Mouse (Mus musculus): ENCODE measurements around the gene Ryr3. TPM values are rescaled to one million over a fixed set of nuclear protein-coding genes. Genes with fewer than 3 reads are reported as not detected.

Ryr3 gene
- polyA plus RNA-seq, 1 experiment: 12.4 TPM

DNA sequence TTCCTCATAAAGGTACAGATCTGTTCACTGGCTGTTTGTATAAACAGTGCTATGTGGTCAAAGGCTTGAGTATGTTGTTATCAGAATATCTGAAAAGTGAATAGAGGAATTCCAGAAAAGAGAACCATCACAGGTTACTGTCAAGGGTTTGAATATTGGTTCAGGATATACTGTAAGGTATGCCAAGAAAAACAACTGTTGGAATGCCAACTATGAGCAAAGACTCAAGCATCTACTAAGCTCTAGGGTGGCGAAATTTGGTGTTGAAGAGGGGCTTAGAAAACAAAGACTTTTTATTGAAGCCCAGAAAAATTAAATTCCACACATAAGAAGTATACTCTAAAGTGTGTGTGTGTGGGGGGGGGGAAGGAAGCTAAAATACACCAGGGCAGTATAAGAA, 198.6 kb downstream of the Ryr3 start:
- no peak for DNase-seq (ENCODE audit: low read depth)
- TF ChIP-seq POLR2A (IDR thresholded peaks at IDR 0.05; ENCODE audit: borderline replicate concordance, extremely low read depth, insufficient read depth, insufficient read length, poor library complexity, severe bottlenecking): no peak

GRCm38 (mm10) chr2:113016236-113016635, 200.7 kb downstream of the Ryr3 start:
- no peak for DNase-seq (ENCODE audit: low read depth)
- TF ChIP-seq CTCF (IDR thresholded peaks at IDR 0.05; ENCODE audit: borderline replicate concordance, extremely low read depth, insufficient read depth, insufficient read length): no peak
- TF ChIP-seq POLR2A (IDR thresholded peaks at IDR 0.05; ENCODE audit: borderline replicate concordance, extremely low read depth, insufficient read depth, insufficient read length, poor library complexity, severe bottlenecking): no peak

GRCm38 (mm10) chr2:113008961-113009740, 207.7 kb downstream of the Ryr3 start:
- TF ChIP-seq POLR2A (IDR thresholded peaks at IDR 0.05; ENCODE audit: borderline replicate concordance, extremely low read depth, insufficient read depth, insufficient read length, poor library complexity, severe bottlenecking) (no peak), CTCF (IDR thresholded peaks at IDR 0.05; ENCODE audit: borderline replicate concordance, extremely low read depth, insufficient read depth, insufficient read length) (no peak)
- DNase-seq (ENCODE audit: low read depth): peak; percentile 78

GRCm38 (mm10) chr2:112998498-112998897, 218.4 kb downstream of the Ryr3 start:
- DNase-seq (ENCODE audit: low read depth): no peak
- no peak for TF ChIP-seq POLR2A (IDR thresholded peaks at IDR 0.05; ENCODE audit: borderline replicate concordance, extremely low read depth, insufficient read depth, insufficient read length, poor library complexity, severe bottlenecking)
- no peak for TF ChIP-seq CTCF (IDR thresholded peaks at IDR 0.05; ENCODE audit: borderline replicate concordance, extremely low read depth, insufficient read depth, insufficient read length)

DNA sequence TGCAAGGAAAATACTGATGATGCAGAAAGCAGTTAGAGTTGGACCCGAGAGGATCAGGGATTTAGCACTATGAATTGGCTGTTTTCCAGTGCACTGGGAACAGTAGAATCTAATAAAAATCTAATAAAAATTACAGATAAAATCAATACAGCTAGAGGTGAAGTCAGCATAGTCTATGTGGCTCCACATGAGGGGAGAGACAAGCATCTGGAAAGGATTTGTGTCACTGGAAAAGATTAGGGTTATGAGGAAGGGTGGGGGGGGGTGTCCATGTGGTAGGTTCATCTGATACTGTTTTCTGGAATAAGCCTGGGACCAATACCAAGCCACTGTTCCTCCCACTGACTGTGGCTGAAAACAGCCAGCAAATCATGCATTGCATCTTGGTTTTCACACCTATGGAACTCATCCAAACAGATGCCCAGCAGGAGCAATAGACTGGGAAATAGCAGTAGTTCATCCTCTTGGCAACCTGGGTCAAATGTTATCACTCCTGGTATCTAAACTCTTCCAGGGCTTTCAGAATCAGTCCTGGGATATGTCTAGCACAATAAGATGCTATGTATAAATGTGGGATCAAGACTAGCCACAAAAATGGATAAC, 233.9 kb downstream of the Ryr3 start:
- TF ChIP-seq CTCF (IDR thresholded peaks at IDR 0.05; ENCODE audit: borderline replicate concordance, extremely low read depth, insufficient read depth, insufficient read length) (no peak), POLR2A (IDR thresholded peaks at IDR 0.05; ENCODE audit: borderline replicate concordance, extremely low read depth, insufficient read depth, insufficient read length, poor library complexity, severe bottlenecking) (no peak)
- DNase-seq (ENCODE audit: low read depth): peak; percentile 23

- DNase-seq (ENCODE audit: low read depth): peak; percentile 28
Observed at GRCm38 (mm10) chr2:112966807-112967625, 249.9 kb downstream of the Ryr3 start.

GRCm38 (mm10) chr2:112948931-112949330, 268.0 kb downstream of the Ryr3 start:
- DNase-seq (ENCODE audit: low read depth): no peak
- no peak for TF ChIP-seq POLR2A (IDR thresholded peaks at IDR 0.05; ENCODE audit: borderline replicate concordance, extremely low read depth, insufficient read depth, insufficient read length, poor library complexity, severe bottlenecking)
- TF ChIP-seq CTCF (IDR thresholded peaks at IDR 0.05; ENCODE audit: borderline replicate concordance, extremely low read depth, insufficient read depth, insufficient read length): no peak

More at GRCm38 (mm10) chr2:112966807-112967625, 249.9 kb downstream of the Ryr3 start:
- TF ChIP-seq POLR2A (IDR thresholded peaks at IDR 0.05; ENCODE audit: borderline replicate concordance, extremely low read depth, insufficient read depth, insufficient read length, poor library complexity, severe bottlenecking): no peak

- TF ChIP-seq POLR2A (IDR thresholded peaks at IDR 0.05; ENCODE audit: borderline replicate concordance, extremely low read depth, insufficient read depth, insufficient read length, poor library complexity, severe bottlenecking): no peak
- no peak for TF ChIP-seq CTCF (IDR thresholded peaks at IDR 0.05; ENCODE audit: borderline replicate concordance, extremely low read depth, insufficient read depth, insufficient read length)
- DNase-seq (ENCODE audit: low read depth): no peak
Observed at GRCm38 (mm10) chr2:112931776-112932175, 285.1 kb downstream of the Ryr3 start.

- no peak for TF ChIP-seq POLR2A (IDR thresholded peaks at IDR 0.05; ENCODE audit: borderline replicate concordance, extremely low read depth, insufficient read depth, insufficient read length, poor library complexity, severe bottlenecking)
- no peak for TF ChIP-seq CTCF (IDR thresholded peaks at IDR 0.05; ENCODE audit: borderline replicate concordance, extremely low read depth, insufficient read depth, insufficient read length)
- DNase-seq (ENCODE audit: low read depth): no peak
Observed at GRCm38 (mm10) chr2:112913796-112914195, 303.1 kb downstream of the Ryr3 start.

- DNase-seq (ENCODE audit: low read depth): peak; percentile 44
- TF ChIP-seq CTCF (IDR thresholded peaks at IDR 0.05; ENCODE audit: borderline replicate concordance, extremely low read depth, insufficient read depth, insufficient read length) (no peak), POLR2A (IDR thresholded peaks at IDR 0.05; ENCODE audit: borderline replicate concordance, extremely low read depth, insufficient read depth, insufficient read length, poor library complexity, severe bottlenecking) (no peak)
Observed at GRCm38 (mm10) chr2:112912611-112913010, 304.3 kb downstream of the Ryr3 start.

DNA sequence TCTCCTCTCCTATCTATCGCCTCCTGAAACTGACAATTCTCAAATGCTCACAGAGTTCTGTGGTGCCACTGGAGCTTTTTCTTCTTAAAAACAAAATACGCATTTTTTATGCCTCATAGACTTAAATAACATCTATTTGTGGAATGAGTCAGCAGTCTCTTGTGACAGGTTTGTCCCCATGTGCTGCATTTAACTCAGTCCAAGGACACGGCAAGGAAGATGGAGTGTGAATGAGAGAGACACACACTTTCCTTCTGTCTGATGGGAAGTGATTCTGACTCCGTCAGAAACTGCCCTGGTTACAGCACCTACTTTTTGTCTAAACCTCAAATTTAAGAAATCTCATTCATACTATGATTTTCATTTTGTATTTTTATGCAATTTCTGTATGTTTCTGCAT, 306.3 kb downstream of the Ryr3 start:
- DNase-seq (ENCODE audit: low read depth): no peak
- TF ChIP-seq CTCF (IDR thresholded peaks at IDR 0.05; ENCODE audit: borderline replicate concordance, extremely low read depth, insufficient read depth, insufficient read length) (no peak), POLR2A (IDR thresholded peaks at IDR 0.05; ENCODE audit: borderline replicate concordance, extremely low read depth, insufficient read depth, insufficient read length, poor library complexity, severe bottlenecking) (no peak)

Data from brain, embryonic 14.5 days (tissue).